Mouse (Mus musculus) midbrain, embryonic 12.5 days (tissue): Measurements from ENCODE around the gene Serpina6. TPM values are rescaled to one million over a fixed set of nuclear protein-coding genes. Genes with fewer than 3 reads are reported as not detected.

Experiments
- ATAC-seq: fragments of 200-750 bp; cut with Nextera tagmentation; 2 replicates; pipeline ENCODE4 v1.8.0; 2017; ENCODE audit warnings: low read depth, moderate TSS enrichment, moderate library complexity; ENCODE audit not compliant: low FRiP score
- H3K27ac ChIP-seq: fragments of 300-500 bp; sonication (generic); replicated peaks from 2 replicates; pipeline ENCODE4 v1.5.1; 2016; ENCODE audit warnings: mild to moderate bottlenecking
- H3K27me3 ChIP-seq: fragments of 300-500 bp; sonication (generic); 2 replicates; pipeline ENCODE4 v1.6.1; 2016; ENCODE audit warnings: mild to moderate bottlenecking
- H3K36me3 ChIP-seq: fragments of 300-500 bp; sonication (generic); 2 replicates; pipeline ENCODE4 v1.6.1; 2016
- H3K4me1 ChIP-seq: fragments of 300-500 bp; sonication (generic); 2 replicates; pipeline ENCODE4 v1.6.1; 2016
- H3K4me2 ChIP-seq: fragments of 300-500 bp; sonication (generic); replicated peaks from 2 replicates; pipeline ENCODE4 v1.6.1; 2016; ENCODE audit warnings: mild to moderate bottlenecking, moderate library complexity
- H3K4me3 ChIP-seq: fragments of 300-500 bp; sonication (generic); 2 replicates; pipeline ENCODE4 v1.5.1; 2016; ENCODE audit warnings: mild to moderate bottlenecking
- H3K9ac ChIP-seq: fragments of 300-500 bp; sonication (generic); replicated peaks from 2 replicates; pipeline ENCODE4 v1.6.1; 2016; ENCODE audit warnings: mild to moderate bottlenecking, moderate library complexity
- H3K9me3 ChIP-seq: fragments of 300-500 bp; sonication (generic); 2 replicates; pipeline ENCODE4 v1.6.1; 2016; ENCODE audit warnings: mild to moderate bottlenecking
- WGBS: fragments of 180-500 bp; shearing (Covaris S2); methylation state at CpG from one replicate; pipeline ENCODE4 v1.1.7; 2016; 5-methylcytosine and 5-hydroxymethylcytosine counted together
- polyA plus RNA-seq: library from polyadenylated mRNA; unstranded; fragments of >200 nt; fragmentation: Nextera tagmentation; extraction: Ambion mirVana; gene quantifications from 2 replicates; pipeline ENCODE4 v1.2.1, GENCODE M21; 2016

The Serpina6 gene
- not detected in 2 replicates for polyA plus RNA-seq

DNA sequence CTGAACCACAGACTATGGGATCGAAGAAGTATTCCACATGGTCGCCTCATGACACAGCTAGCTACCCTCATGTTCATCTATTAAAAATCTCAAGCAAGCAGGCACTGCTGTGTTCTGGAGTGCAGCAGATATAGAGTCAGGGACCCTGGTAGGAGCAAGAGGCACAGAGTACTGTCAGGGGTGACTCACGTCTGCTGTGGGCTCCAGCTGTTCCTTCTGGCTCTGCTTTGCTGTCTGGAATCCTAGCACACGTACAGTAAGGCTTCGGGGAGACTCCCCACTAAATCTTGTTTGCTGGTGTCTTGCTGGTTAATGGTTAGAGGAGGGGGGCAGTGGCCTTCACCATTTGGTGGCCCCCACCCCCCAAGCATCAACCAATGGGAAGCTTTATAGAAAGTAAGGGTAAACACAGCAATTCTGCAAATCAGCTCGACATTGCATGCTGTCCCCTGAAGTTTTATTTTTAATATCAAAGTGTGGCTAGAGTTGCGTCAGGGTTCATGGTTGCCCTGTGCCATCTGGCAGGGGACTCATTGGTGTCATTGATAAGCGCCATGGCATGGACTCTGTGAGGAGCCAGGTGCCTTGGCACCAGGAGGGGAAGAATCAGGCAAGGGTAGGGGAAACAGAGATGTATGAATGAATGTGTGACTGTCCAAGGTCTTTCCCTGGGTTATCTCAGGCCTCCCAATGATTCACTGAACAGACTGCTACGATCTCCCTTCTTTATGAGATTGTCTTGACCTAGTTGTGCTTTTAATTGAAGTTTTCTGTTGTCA is at the start of gene Serpina6:
TSS of gene Serpina6 (minus strand) at position 365 of the 779 bp plus-strand sequence.
- no peaks in the 10 kb centered on the region for H3K4me1 ChIP-seq
- no peak for ATAC-seq
- no peak within 1 kb of the TSS for H3K9ac ChIP-seq
- H3K27me3 ChIP-seq: no peaks in the 10 kb centered on the region
- 80% methylated on average over 9 of the region's 9 CpGs for WGBS
- H3K4me2 ChIP-seq: no peak within 1 kb of the TSS
- H3K27ac ChIP-seq: no peak within 1 kb of the TSS
- H3K9me3 ChIP-seq: no peaks in the 10 kb centered on the region
- no peaks in the 10 kb centered on the region for H3K36me3 ChIP-seq
- H3K4me3 ChIP-seq: no peak within 1 kb of the TSS

DNA sequence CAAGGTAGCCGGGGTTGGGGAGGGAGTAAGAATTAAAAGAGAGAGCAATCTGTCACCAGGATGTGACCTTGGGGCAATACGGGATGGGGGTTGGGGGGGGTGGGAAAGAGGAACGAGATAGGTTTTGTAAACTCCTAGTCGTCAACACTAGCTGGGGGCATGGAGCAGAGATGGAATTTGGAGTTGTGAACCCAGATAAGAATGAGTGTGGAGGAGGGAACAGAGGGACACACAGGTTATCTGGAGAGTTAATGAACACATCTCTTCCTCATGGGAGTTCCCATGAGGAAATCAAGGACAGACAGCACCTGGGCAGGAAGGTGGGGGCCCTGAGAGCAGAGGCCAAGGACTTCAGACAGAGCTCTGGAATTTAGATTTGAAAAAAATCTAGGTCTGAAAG is 49.1 kb upstream of the Serpina6 start:
- H3K9me3 ChIP-seq: no peaks in the 10 kb centered on the region
- H3K36me3 ChIP-seq: no peaks in the 10 kb centered on the region
- 75% methylated on average over 4 of the region's 4 CpGs for WGBS
- no peak overlapping the region for H3K4me2 ChIP-seq
- no peak overlapping the region for H3K4me3 ChIP-seq
- H3K27ac ChIP-seq: no peak overlapping the region
- H3K27me3 ChIP-seq: no peaks in the 10 kb centered on the region
- no peak overlapping the region for H3K9ac ChIP-seq
- no peak for ATAC-seq
- H3K4me1 ChIP-seq: no peaks in the 10 kb centered on the region

DNA sequence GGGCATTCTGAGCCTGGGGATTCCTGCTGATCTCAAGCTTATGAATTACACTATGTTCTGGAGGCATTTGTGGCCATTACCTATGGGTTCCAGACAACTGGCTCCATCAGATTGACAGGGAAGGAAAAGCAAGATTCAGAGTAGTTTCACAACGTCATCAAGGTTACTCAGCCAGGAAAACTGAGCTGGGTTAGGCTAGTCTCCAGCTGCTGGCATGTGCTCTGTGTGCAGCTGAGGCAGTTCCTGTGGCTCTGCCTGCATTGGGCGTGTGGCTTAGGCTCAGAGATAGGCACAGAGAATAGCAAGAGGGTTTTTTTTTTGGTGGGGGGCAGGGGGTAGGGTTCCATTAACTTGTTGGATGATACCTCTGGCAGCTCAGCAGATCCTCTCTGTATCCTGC is 48.5 kb upstream of the Serpina6 start:
- ATAC-seq: no peak
- H3K36me3 ChIP-seq: no peaks in the 10 kb centered on the region
- H3K9me3 ChIP-seq: no peaks in the 10 kb centered on the region
- no peaks in the 10 kb centered on the region for H3K4me1 ChIP-seq
- H3K27me3 ChIP-seq: no peaks in the 10 kb centered on the region
- 82% methylated on average over 2 of the region's 2 CpGs for WGBS
- no peak overlapping the region for H3K4me3 ChIP-seq
- H3K27ac ChIP-seq: no peak overlapping the region
- no peak overlapping the region for H3K9ac ChIP-seq
- H3K4me2 ChIP-seq: no peak overlapping the region

DNA sequence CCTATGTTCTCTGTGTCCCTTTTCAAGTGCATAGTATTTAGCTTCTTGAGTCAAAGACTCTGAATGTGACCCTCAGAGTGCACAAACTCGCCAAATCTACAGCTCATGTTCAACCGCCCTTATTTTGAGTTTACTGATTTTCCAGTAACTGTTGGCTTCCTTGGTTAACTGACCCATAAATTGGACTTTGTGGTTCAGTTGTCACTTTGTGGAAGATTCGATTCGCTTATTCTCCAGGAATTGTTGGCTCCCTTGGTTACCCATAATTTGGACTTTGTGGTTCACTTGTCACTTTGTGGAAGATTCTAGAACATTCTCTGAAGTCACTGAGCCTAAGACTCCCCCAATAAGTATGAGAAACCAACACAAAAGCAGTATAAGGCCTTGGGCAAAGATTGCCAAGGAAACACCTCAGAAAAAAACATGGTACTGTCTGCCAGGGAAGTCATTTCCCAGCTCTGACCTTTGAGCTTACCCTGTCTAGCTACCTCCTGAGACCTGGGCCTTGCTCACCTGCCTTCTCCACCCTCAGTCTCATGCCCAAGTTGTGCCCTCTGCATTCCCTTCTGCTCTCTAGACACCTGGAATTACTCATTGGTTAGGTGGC is 43.2 kb upstream of the Serpina6 start:
- Histone ChIP-seq H3K9me3 (no peaks in the 10 kb centered on the region), H3K27ac (no peak overlapping the region), H3K4me2 (no peak overlapping the region), H3K4me3 (no peak overlapping the region), H3K4me1 (no peaks in the 10 kb centered on the region), H3K27me3 (no peaks in the 10 kb centered on the region), H3K9ac (no peak overlapping the region), H3K36me3 (no peaks in the 10 kb centered on the region)
- 89% methylated on average over 4 of the region's 4 CpGs for WGBS
- no peak for ATAC-seq

DNA sequence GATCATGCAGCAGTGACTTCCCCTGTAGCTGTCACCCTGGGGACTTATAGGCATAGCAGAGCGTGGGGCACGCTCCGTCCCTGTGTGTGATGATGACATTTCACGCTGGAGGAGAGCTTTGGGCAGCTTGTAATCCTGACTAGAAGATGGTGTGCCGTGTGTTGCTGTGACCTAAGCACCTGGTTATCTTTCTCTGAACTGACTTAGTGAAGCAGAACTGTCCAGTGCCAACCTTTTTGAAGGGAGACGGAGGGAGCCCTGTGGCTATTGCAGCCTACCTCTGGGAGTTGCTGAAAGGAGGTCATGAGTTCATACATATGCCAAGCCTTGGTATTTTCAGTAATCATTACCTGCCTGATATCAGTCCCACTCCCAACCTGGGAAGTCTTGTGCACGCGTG is 38.4 kb upstream of the Serpina6 start, which contains the start of gene Serpina1f:
TSS of gene Serpina1f (minus strand) at position 101 of the 400 bp plus-strand sequence.
- H3K4me1 ChIP-seq: no peaks in the 10 kb centered on the region
- no peak within 1 kb of the TSS for H3K4me2 ChIP-seq
- H3K4me3 ChIP-seq: no peak within 1 kb of the TSS
- H3K9ac ChIP-seq: no peak within 1 kb of the TSS
- 90% methylated on average over 8 of the region's 8 CpGs for WGBS
- H3K9me3 ChIP-seq: no peaks in the 10 kb centered on the region
- H3K36me3 ChIP-seq: no peaks in the 10 kb centered on the region
- no peak for ATAC-seq
- H3K27ac ChIP-seq: no peak within 1 kb of the TSS
- H3K27me3 ChIP-seq: no peaks in the 10 kb centered on the region

DNA sequence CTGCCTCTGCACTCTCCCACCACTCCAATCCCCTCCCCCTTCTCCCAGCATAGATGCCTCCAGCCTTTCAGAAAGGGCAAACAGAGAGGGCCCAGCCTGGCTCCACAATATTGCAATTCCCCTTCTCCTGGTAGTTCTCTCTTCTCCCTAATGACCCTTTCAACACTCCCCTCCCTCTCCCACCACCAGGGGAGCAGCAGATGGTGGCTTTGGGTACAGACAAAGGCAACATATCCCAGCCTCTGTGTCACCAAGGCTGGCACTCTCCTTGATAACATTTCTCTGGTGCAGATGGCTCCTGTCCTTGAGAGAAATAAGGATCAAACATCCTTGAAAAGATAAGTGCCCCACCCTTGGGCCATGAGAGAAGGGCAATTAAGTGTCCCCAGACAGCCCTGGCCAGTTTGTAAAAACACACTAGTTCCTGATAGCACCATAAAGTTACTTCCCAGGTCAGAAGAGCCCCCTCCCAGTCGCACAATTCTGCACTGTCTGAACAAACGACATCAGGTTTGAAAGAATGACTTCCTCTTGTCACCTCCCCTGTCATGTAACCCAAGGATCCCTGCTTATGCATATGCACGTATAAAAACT is 31.3 kb upstream of the Serpina6 start:
- H3K4me3 ChIP-seq: no peak overlapping the region
- ATAC-seq: no peak
- H3K9me3 ChIP-seq: no peaks in the 10 kb centered on the region
- H3K27ac ChIP-seq: no peak overlapping the region
- no peaks in the 10 kb centered on the region for H3K27me3 ChIP-seq
- H3K4me2 ChIP-seq: no peak overlapping the region
- WGBS: 80% methylated on average over 3 of the region's 3 CpGs
- no peak overlapping the region for H3K9ac ChIP-seq
- H3K36me3 ChIP-seq: no peaks in the 10 kb centered on the region
- H3K4me1 ChIP-seq: no peaks in the 10 kb centered on the region

DNA sequence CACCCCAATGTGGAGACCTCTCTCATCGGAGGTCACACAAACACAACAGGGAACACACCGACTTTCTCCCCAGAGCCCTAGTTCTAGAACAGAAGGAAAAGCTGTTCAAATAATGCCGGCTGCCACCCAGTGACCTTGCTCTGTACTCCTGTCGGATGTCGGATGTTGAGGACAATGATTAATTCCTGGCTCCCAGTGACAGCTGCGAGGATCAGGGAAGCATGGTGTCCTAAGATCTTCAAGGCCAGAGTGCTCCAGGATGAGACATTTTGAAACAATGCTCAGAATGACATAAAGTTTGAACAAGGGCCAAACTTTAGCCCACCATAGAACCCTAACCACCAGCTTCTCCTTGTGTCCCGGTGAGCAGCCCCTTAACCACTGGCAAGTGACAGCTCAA is 30.0 kb upstream of the Serpina6 start:
- ATAC-seq: no peak
- H3K9ac ChIP-seq: no peak overlapping the region

DNA sequence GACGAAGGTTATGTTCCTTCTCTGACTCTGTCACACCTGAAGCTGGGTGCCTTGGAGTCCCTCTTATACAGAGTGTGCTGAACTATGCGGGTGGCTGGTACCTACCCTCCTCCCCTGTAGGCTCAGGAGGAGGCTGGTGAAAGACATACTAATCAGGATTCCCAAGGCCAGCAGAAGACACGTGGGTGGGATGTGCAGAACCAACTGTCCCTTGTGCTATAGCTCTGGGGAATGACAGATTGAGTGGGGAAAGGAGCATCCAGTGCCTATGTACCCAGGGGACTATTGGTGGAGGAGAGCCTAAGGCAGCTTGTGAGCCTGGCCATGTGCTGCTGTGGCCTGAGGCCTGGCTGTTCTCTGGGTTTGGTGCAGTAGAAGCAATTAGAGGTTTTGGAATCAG is 29.0 kb upstream of the Serpina6 start:
- Histone ChIP-seq H3K4me3 (no peak overlapping the region), H3K9ac (no peak overlapping the region), H3K9me3 (no peaks in the 10 kb centered on the region), H3K4me1 (no peaks in the 10 kb centered on the region), H3K4me2 (no peak overlapping the region), H3K27ac (no peak overlapping the region), H3K27me3 (no peaks in the 10 kb centered on the region), H3K36me3 (no peaks in the 10 kb centered on the region)
- ATAC-seq: no peak
- 78% methylated on average over 3 of the region's 3 CpGs for WGBS

More for the DNA sequence above, 30.0 kb upstream of the Serpina6 start:
- H3K4me3 ChIP-seq: no peak overlapping the region
- WGBS: 60% methylated on average over 7 of the region's 7 CpGs
- H3K27ac ChIP-seq: no peak overlapping the region
- H3K27me3 ChIP-seq: no peaks in the 10 kb centered on the region
- H3K4me1 ChIP-seq: no peaks in the 10 kb centered on the region
- H3K36me3 ChIP-seq: no peaks in the 10 kb centered on the region
- no peak overlapping the region for H3K4me2 ChIP-seq
- no peaks in the 10 kb centered on the region for H3K9me3 ChIP-seq

DNA sequence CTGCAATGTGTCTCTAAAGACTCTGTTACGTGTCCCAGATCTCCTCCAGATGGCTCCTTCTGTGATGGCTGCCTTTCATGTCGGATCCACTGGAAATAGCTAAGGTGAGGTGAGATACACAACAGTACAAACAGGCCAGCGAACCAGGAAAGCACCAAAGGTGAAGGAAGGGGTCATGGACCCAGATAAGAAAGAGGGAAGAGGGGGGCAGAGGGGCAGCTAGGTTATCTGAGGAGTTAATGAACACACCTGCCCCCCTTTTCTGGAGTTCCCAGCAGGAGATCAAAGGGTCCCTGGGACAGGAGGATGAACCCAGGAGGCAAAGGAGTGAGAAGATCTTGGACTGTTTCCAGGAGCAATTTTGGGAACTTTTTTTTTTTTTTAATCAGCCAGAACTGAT is 28.4 kb upstream of the Serpina6 start:
- H3K4me1 ChIP-seq: no peaks in the 10 kb centered on the region
- no peak for ATAC-seq

DNA sequence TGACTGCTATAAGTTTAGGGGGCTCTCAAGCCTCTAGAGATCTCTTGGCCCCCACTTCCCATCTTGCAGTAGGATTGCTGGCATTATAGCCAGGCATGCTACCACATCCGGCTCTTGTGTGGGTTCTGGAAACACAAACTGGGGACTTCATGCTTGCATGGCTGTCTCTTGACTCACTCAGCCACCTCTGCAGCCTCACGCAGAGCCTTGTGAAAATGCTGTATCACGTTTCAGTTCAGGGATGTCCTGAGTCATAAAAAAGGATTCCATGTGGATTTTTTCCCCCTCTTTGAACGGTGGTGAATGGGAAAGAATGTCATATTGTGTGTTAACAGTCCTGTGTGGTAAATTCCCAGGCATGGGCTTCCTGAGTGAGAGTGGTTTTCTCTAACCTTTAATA is 26.8 kb upstream of the Serpina6 start:
- WGBS: 73% methylated on average over 4 of the region's 4 CpGs
- no peak overlapping the region for H3K4me2 ChIP-seq

More for the DNA sequence above, 28.4 kb upstream of the Serpina6 start:
- no peak overlapping the region for H3K4me3 ChIP-seq
- H3K9ac ChIP-seq: no peak overlapping the region
- no peaks in the 10 kb centered on the region for H3K27me3 ChIP-seq
- no peaks in the 10 kb centered on the region for H3K9me3 ChIP-seq
- no peaks in the 10 kb centered on the region for H3K36me3 ChIP-seq
- H3K27ac ChIP-seq: no peak overlapping the region
- H3K4me2 ChIP-seq: no peak overlapping the region
- 85% methylated on average over 3 of the region's 3 CpGs for WGBS

DNA sequence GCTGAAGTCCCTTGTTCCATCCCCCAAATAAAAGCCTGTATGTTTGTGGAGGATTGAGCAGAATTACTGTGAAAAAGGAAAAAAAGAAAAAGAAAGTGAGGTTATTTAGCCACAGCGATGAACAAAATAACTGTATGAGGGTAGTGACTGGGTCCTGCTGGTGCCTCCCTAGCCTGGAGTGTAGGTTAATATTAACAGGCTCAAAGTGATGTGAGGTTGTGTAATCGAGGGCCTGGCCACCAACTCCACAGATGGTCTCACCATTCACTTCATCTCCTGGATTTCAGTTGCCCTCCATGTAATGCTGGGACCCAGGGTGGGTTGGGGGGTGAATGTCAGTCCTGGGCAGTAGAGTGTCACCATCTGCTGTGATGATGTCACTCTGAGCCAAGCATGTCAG is 24.7 kb upstream of the Serpina6 start:
- 78% methylated on average over 2 of the region's 2 CpGs for WGBS
- H3K9me3 ChIP-seq: no peaks in the 10 kb centered on the region

More for the DNA sequence above, 26.8 kb upstream of the Serpina6 start:
- Histone ChIP-seq H3K9ac (no peak overlapping the region), H3K4me1 (no peaks in the 10 kb centered on the region), H3K27me3 (no peaks in the 10 kb centered on the region), H3K27ac (no peak overlapping the region), H3K36me3 (no peaks in the 10 kb centered on the region), H3K4me3 (no peak overlapping the region), H3K9me3 (no peaks in the 10 kb centered on the region)
- ATAC-seq: no peak

DNA sequence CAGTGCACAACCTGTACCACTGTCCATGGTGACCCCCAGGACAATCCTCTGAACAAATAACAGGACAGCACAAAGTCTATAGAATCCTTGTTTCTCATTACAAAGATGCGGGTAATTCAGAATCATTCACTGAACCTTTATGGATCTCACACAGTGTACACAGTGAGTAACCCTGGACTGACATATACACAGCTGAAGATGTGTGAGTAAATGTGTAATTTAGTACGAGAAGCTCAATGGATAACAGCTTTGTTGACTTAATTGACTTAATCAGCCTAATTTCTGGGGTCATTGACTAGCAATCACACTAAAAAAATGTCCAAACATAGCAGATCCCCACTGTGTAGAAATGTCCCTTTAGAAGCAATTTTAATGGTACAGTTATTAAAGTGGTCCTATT is 24.2 kb upstream of the Serpina6 start:
- WGBS: 81% methylated on average over 2 of the region's 2 CpGs
- H3K9ac ChIP-seq: no peak overlapping the region
- H3K36me3 ChIP-seq: no peaks in the 10 kb centered on the region
- H3K4me1 ChIP-seq: no peaks in the 10 kb centered on the region
- no peak overlapping the region for H3K4me3 ChIP-seq
- no peaks in the 10 kb centered on the region for H3K27me3 ChIP-seq
- no peak overlapping the region for H3K4me2 ChIP-seq
- no peaks in the 10 kb centered on the region for H3K9me3 ChIP-seq
- H3K27ac ChIP-seq: no peak overlapping the region
- no peak for ATAC-seq

More for the DNA sequence above, 24.7 kb upstream of the Serpina6 start:
- H3K4me3 ChIP-seq: no peak overlapping the region
- H3K9ac ChIP-seq: no peak overlapping the region
- no peak for ATAC-seq
- H3K4me1 ChIP-seq: no peaks in the 10 kb centered on the region
- no peaks in the 10 kb centered on the region for H3K27me3 ChIP-seq
- no peaks in the 10 kb centered on the region for H3K36me3 ChIP-seq
- H3K4me2 ChIP-seq: no peak overlapping the region
- no peak overlapping the region for H3K27ac ChIP-seq
